Mouse (Mus musculus) thymus, postnatal 36 days (tissue): ENCODE data around the gene Clrn3.
"Not testable (repeated sequence)": the region's sequence is repeated elsewhere in the genome, so short reads cannot be mapped to it uniquely, and the experiment has no call there.

Experiments
- DNase-seq, 2 experiments: peaks; one replicate each; pipeline ENCODE4 v3.0.0; 2022; ENCODE audit warnings: mixed read lengths in 2 of 2

Clrn3 gene

GRCm38 (mm10) chr7:135528515-135528914 is at the start of gene Clrn3:
TSS of gene Clrn3 (minus strand) at chr7:135528654.
- DNase-seq, result no peak

- DNase-seq, result no peak
Observed at GRCm38 (mm10) chr7:135576329-135576728, 47.9 kb upstream of the Clrn3 start.

GRCm38 (mm10) chr7:135575319-135576069 is 47.0 kb upstream of the Clrn3 start:
- DNase-seq, result not testable (repeated sequence)

GRCm38 (mm10) chr7:135571951-135572559 is 43.6 kb upstream of the Clrn3 start:
- DNase-seq, result no peak

GRCm38 (mm10) chr7:135571392-135571791 is 42.9 kb upstream of the Clrn3 start:
- DNase-seq, result no peak

- no peak for DNase-seq
Observed at GRCm38 (mm10) chr7:135568550-135568949, 40.1 kb upstream of the Clrn3 start.

- no peak for DNase-seq
Observed at GRCm38 (mm10) chr7:135567582-135567981, 39.1 kb upstream of the Clrn3 start.

GRCm38 (mm10) chr7:135566013-135566412 is 37.6 kb upstream of the Clrn3 start:
- no peak for DNase-seq

GRCm38 (mm10) chr7:135564022-135564421 is 35.6 kb upstream of the Clrn3 start:
- no peak for DNase-seq

- no peak for DNase-seq
Observed at GRCm38 (mm10) chr7:135560280-135560679, 31.8 kb upstream of the Clrn3 start.

GRCm38 (mm10) chr7:135556663-135557402 is 28.4 kb upstream of the Clrn3 start:
- no peak for DNase-seq

- DNase-seq, result no peak
Observed at GRCm38 (mm10) chr7:135553550-135553949, 25.1 kb upstream of the Clrn3 start.

- DNase-seq, result no peak
Observed at GRCm38 (mm10) chr7:135551547-135551946, 23.1 kb upstream of the Clrn3 start.

GRCm38 (mm10) chr7:135548434-135548833 is 20.0 kb upstream of the Clrn3 start:
- no peak for DNase-seq

GRCm38 (mm10) chr7:135546530-135546929 is 18.1 kb upstream of the Clrn3 start:
- DNase-seq, result peak; percentile 38 to 52

- DNase-seq, result no peak
Observed at GRCm38 (mm10) chr7:135545957-135546356, 17.5 kb upstream of the Clrn3 start.

- DNase-seq, result no peak
Observed at GRCm38 (mm10) chr7:135544321-135544720, 15.9 kb upstream of the Clrn3 start.

- no peak for DNase-seq
Observed at GRCm38 (mm10) chr7:135543033-135543432, 14.6 kb upstream of the Clrn3 start.

- DNase-seq, result peak; percentile 73 to 78
Observed at GRCm38 (mm10) chr7:135542235-135542634, 13.8 kb upstream of the Clrn3 start.

- DNase-seq, result no peak
Observed at GRCm38 (mm10) chr7:135539429-135539828, 11.0 kb upstream of the Clrn3 start.

- peak in 1 of 2 experiments; percentile 16 for DNase-seq
Observed at GRCm38 (mm10) chr7:135537948-135538741, 9.7 kb upstream of the Clrn3 start.

- peak; percentile 75 to 77 for DNase-seq
Observed at GRCm38 (mm10) chr7:135537341-135537901, 9.0 kb upstream of the Clrn3 start, which contains the start of gene Ptpre. TSS of gene Ptpre (plus strand) at chr7:135537481.
